8 mouse cellular contexts compared by ENCODE assay signal in the genomic region with DNA sequence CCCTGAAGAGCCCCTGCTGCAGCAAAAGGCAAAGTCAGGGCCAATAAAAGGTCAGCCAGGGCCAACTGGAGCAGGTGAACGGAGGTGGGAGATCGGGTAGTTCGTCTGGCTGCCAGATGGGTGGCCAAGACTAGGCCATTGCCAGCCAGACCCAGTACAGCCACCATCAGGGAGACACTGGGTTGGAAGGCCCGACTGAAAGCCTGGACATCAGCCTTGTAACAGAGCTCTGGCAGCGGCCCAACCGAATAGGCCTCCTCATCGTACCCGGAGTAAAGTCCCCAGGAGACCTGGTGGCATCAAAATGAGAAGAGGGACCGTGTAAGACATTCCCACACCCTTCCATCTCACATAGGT. TPM values are rescaled to one million over a fixed set of nuclear protein-coding genes. Genes with fewer than 3 reads are reported as not detected.
DNase-seq lines count a peak whose midpoint lies in the region; ATAC-seq and TF ChIP-seq lines count a peak whose summit lies in the region.

No protein-coding gene starts in this region.

- TF ChIP-seq POLR2A in myocyte (IDR thresholded peaks at IDR 0.05; ENCODE audit: insufficient read length, low read depth), result no peak

- TF ChIP-seq CTCF in lung, embryonic 14.5 days (IDR thresholded peaks at IDR 0.05; ENCODE audit: low read depth), result no peak
- no peak for TF ChIP-seq CTCF in hindbrain, postnatal 0 days (IDR thresholded peaks at IDR 0.05; ENCODE audit: low read depth)

- peaks cover 14% of the 10 kb centered on the region for H3K79me2 ChIP-seq in myocyte (ENCODE audit: control insufficient read depth, insufficient read depth)

- H3K4me2 ChIP-seq in lung, embryonic 14.5 days, result peak overlapping the region; percentile 71
- peak overlapping the region; percentile 84 for H3K4me2 ChIP-seq in embryonic facial prominence, embryonic 14.5 days (ENCODE audit: low read depth, low read length)
- H3K4me2 ChIP-seq in hindbrain, postnatal 0 days (ENCODE audit: low read depth, low read length), result peak overlapping the region; percentile 60
- peak overlapping the region; percentile 87 for H3K4me2 ChIP-seq in myocyte (ENCODE audit: low read depth)

- H3K4me1 ChIP-seq in lung, embryonic 14.5 days (ENCODE audit: insufficient read depth), result peaks cover 22% of the 10 kb centered on the region
- peaks cover 34% of the 10 kb centered on the region for H3K4me1 ChIP-seq in embryonic facial prominence, embryonic 14.5 days (ENCODE audit: control insufficient read depth, insufficient read depth, low read length)
- H3K4me1 ChIP-seq in hindbrain, postnatal 0 days (ENCODE audit: insufficient read depth, low read length), result peaks cover 25% of the 10 kb centered on the region

- DNase-seq in lung, embryonic 14.5 days, result no peak
- DNase-seq in lung, adult 18-20 months, result no peak
- DNase-seq in embryonic facial prominence, embryonic 14.5 days (ENCODE audit: low spot score), result no peak
- DNase-seq in hindbrain, postnatal 0 days (ENCODE audit: low spot score), result no peak
- no peak for DNase-seq in T-cell, adult 2 months (ENCODE audit: low spot score)
- DNase-seq in B cell, adult 2 months, result no peak
- DNase-seq in gastrocnemius, postnatal 25 days, result no peak

- H3K36me3 ChIP-seq in lung, embryonic 14.5 days (ENCODE audit: insufficient read depth), result no peaks in the 10 kb centered on the region
- no peaks in the 10 kb centered on the region for H3K36me3 ChIP-seq in embryonic facial prominence, embryonic 14.5 days (ENCODE audit: control insufficient read depth, insufficient read depth, low read length)
- H3K36me3 ChIP-seq in hindbrain, postnatal 0 days (ENCODE audit: insufficient read depth, low read length), result no peaks in the 10 kb centered on the region
- no peaks in the 10 kb centered on the region for H3K36me3 ChIP-seq in myocyte (ENCODE audit: control insufficient read depth, insufficient read depth)

- H3K4me3 ChIP-seq in lung, embryonic 14.5 days (ENCODE audit: low read depth, low read length), result peak overlapping the region; percentile 34
- H3K4me3 ChIP-seq in embryonic facial prominence, embryonic 14.5 days (ENCODE audit: low read depth, low read length), result peak overlapping the region; percentile 37; the same call in 1 of the 2 replicates
- peak overlapping the region; percentile 25 for H3K4me3 ChIP-seq in hindbrain, postnatal 0 days (ENCODE audit: low read length)
- H3K4me3 ChIP-seq in myocyte, result peak overlapping the region; percentile 99

- no peak for ATAC-seq in lung, embryonic 14.5 days (ENCODE audit: insufficient read depth)
- ATAC-seq in embryonic facial prominence, embryonic 14.5 days (ENCODE audit: low read depth), result no peak
- no peak for ATAC-seq in hindbrain, postnatal 0 days

- peak overlapping the region; percentile 39 for H3K9ac ChIP-seq in lung, embryonic 14.5 days
- peak overlapping the region; percentile 62; the same call in 1 of the 2 replicates for H3K9ac ChIP-seq in embryonic facial prominence, embryonic 14.5 days (ENCODE audit: low read depth, low read length)
- H3K9ac ChIP-seq in hindbrain, postnatal 0 days (replicated peaks; ENCODE audit: low read length), result peak overlapping the region; percentile 45

- no peak overlapping the region for H3K27ac ChIP-seq in lung, embryonic 14.5 days (ENCODE audit: low read depth)
- no peak overlapping the region for H3K27ac ChIP-seq in embryonic facial prominence, embryonic 14.5 days (replicated peaks; ENCODE audit: low read depth, low read length)
- peak overlapping the region; percentile 75 for H3K27ac ChIP-seq in hindbrain, postnatal 0 days

- WGBS in lung, embryonic 14.5 days, result 45% methylated on average over 9 of the region's 9 CpGs
- WGBS in embryonic facial prominence, embryonic 14.5 days, result 21% methylated on average over 5 of the region's 9 CpGs
- WGBS in hindbrain, postnatal 0 days, result 30% methylated on average over 9 of the region's 9 CpGs

- H3K9me3 ChIP-seq in lung, embryonic 14.5 days (ENCODE audit: low read depth, low read length), result no peaks in the 10 kb centered on the region
- H3K9me3 ChIP-seq in embryonic facial prominence, embryonic 14.5 days (ENCODE audit: control insufficient read depth, low read length), result no peaks in the 10 kb centered on the region
- no peaks in the 10 kb centered on the region for H3K9me3 ChIP-seq in hindbrain, postnatal 0 days (ENCODE audit: low read length)

- H3K27me3 ChIP-seq in lung, embryonic 14.5 days (ENCODE audit: insufficient read depth, low read length), result peaks cover 51% of the 10 kb centered on the region
- peaks cover 51% of the 10 kb centered on the region for H3K27me3 ChIP-seq in embryonic facial prominence, embryonic 14.5 days (replicated peaks; ENCODE audit: control insufficient read depth, insufficient read depth, low read length)
- H3K27me3 ChIP-seq in hindbrain, postnatal 0 days (ENCODE audit: insufficient read depth, low read length), result no peaks in the 10 kb centered on the region
- H3K27me3 ChIP-seq in myocyte (ENCODE audit: control insufficient read depth, insufficient read depth, insufficient read length), result no peaks in the 10 kb centered on the region

- no peak overlapping the region for H3ac ChIP-seq in myocyte (ENCODE audit: control insufficient read depth, insufficient read length)

TF ChIP-seq in myocyte, 11 proteins besides CTCF, POLR2A, EP300 and RAD21:
- TF ChIP-seq MYOD1 (IDR thresholded peaks at IDR 0.05; ENCODE audit: control insufficient read depth in 1 of 3, insufficient read length in 2 of 3, low read depth in 2 of 3), result no peak
- no peak for TF ChIP-seq USF1 (IDR thresholded peaks at IDR 0.05; ENCODE audit: low read depth)
- no peak for TF ChIP-seq TCF3 (IDR thresholded peaks at IDR 0.05; ENCODE audit: insufficient read length, low read depth)
- no peak for TF ChIP-seq CEBPB (IDR thresholded peaks at IDR 0.05; ENCODE audit: insufficient read depth, poor library complexity, severe bottlenecking)
- TF ChIP-seq REST (IDR thresholded peaks at IDR 0.05; ENCODE audit: insufficient read depth, insufficient read length), result no peak
- TF ChIP-seq E2F4 (IDR thresholded peaks at IDR 0.05; ENCODE audit: insufficient read depth), result no peak

RNA-seq across cellular contexts. Expression of a gene that starts 0.9 kb away (rescaled TPM):
- polyA plus RNA-seq in lung, embryonic 14.5 days (2014; fragmentation: Nextera tagmentation; extraction: Ambion mirVana), result 0.11 TPM in 1 of 2 replicates, not detected in the other
- 0.28 TPM in 1 of 2 replicates, not detected in the other for polyA plus RNA-seq in embryonic facial prominence, embryonic 14.5 days (2014; fragmentation: Nextera tagmentation; extraction: Ambion mirVana)
- 0.16 and 0.43 TPM in 2 replicates for total RNA-seq in hindbrain, postnatal 0 days (2014; rRNA removed)
- 0.88 and 1.0 TPM in 2 replicates for polyA plus RNA-seq in hindbrain, postnatal 0 days (2015; fragmentation: Nextera tagmentation; extraction: Ambion mirVana)
- polyA plus RNA-seq in myocyte (2012; fragmentation: generic; extraction: Trizol), result 0.56 TPM
- total RNA-seq in gastrocnemius, postnatal 25 days (2021), result not detected

RNA-seq across cellular contexts. Expression of a gene that starts 3.2 kb away (rescaled TPM):
- 15.9 and 18.0 TPM in 2 replicates for polyA plus RNA-seq in lung, embryonic 14.5 days (2014; fragmentation: Nextera tagmentation; extraction: Ambion mirVana)
- 17.7 and 20.9 TPM in 2 replicates for polyA plus RNA-seq in embryonic facial prominence, embryonic 14.5 days (2014; fragmentation: Nextera tagmentation; extraction: Ambion mirVana)
- total RNA-seq in hindbrain, postnatal 0 days (2014; rRNA removed), result 26.7 and 32.3 TPM in 2 replicates
- 8.8 TPM in 2 replicates for polyA plus RNA-seq in hindbrain, postnatal 0 days (2015; fragmentation: Nextera tagmentation; extraction: Ambion mirVana)
- polyA plus RNA-seq in myocyte (2012; fragmentation: generic; extraction: Trizol), result 53.6 TPM
- total RNA-seq in gastrocnemius, postnatal 25 days (2021), result 10 to 100 TPM; 18.4 to 24.0 TPM

RNA-seq across cellular contexts. Expression of a gene that starts 4.0 kb away (rescaled TPM):
- polyA plus RNA-seq in lung, embryonic 14.5 days (2014; fragmentation: Nextera tagmentation; extraction: Ambion mirVana), result 0.84 and 1.0 TPM in 2 replicates
- 1.6 and 1.9 TPM in 2 replicates for polyA plus RNA-seq in embryonic facial prominence, embryonic 14.5 days (2014; fragmentation: Nextera tagmentation; extraction: Ambion mirVana)
- 25.4 and 28.9 TPM in 2 replicates for total RNA-seq in hindbrain, postnatal 0 days (2014; rRNA removed)
- 5.8 and 6.5 TPM in 2 replicates for polyA plus RNA-seq in hindbrain, postnatal 0 days (2015; fragmentation: Nextera tagmentation; extraction: Ambion mirVana)
- polyA plus RNA-seq in myocyte (2012; fragmentation: generic; extraction: Trizol), result 1.3 TPM
- total RNA-seq in gastrocnemius, postnatal 25 days (2021), result 1 to 10 TPM in 1 of 2 experiments, under 1 TPM in 1; 0.99 to 2.2 TPM

RNA-seq across cellular contexts. Expression of a gene that starts 18.7 kb away (rescaled TPM):
- 2.7 and 4.1 TPM in 2 replicates for polyA plus RNA-seq in lung, embryonic 14.5 days (2014; fragmentation: Nextera tagmentation; extraction: Ambion mirVana)
- polyA plus RNA-seq in embryonic facial prominence, embryonic 14.5 days (2014; fragmentation: Nextera tagmentation; extraction: Ambion mirVana), result 6.6 and 8.4 TPM in 2 replicates
- 29.7 and 40.8 TPM in 2 replicates for total RNA-seq in hindbrain, postnatal 0 days (2014; rRNA removed)
- polyA plus RNA-seq in hindbrain, postnatal 0 days (2015; fragmentation: Nextera tagmentation; extraction: Ambion mirVana), result 57.7 and 62.8 TPM in 2 replicates
- 0.18 TPM for polyA plus RNA-seq in myocyte (2012; fragmentation: generic; extraction: Trizol)
- 1 to 10 TPM; 2.7 to 2.8 TPM for total RNA-seq in gastrocnemius, postnatal 25 days (2021)

RNA-seq across cellular contexts. Expression of a gene that starts 51.9 kb away (rescaled TPM):
- 17.4 and 18.9 TPM in 2 replicates for polyA plus RNA-seq in lung, embryonic 14.5 days (2014; fragmentation: Nextera tagmentation; extraction: Ambion mirVana)
- polyA plus RNA-seq in embryonic facial prominence, embryonic 14.5 days (2014; fragmentation: Nextera tagmentation; extraction: Ambion mirVana), result 14.8 and 15.5 TPM in 2 replicates
- 26.7 and 27.6 TPM in 2 replicates for total RNA-seq in hindbrain, postnatal 0 days (2014; rRNA removed)
- polyA plus RNA-seq in hindbrain, postnatal 0 days (2015; fragmentation: Nextera tagmentation; extraction: Ambion mirVana), result 20.1 and 22.2 TPM in 2 replicates
- polyA plus RNA-seq in myocyte (2012; fragmentation: generic; extraction: Trizol), result 13.7 TPM
- total RNA-seq in gastrocnemius, postnatal 25 days (2021), result 10 to 100 TPM; 17.8 to 18.9 TPM

Comparison
In these comparisons a context has a peak if more than half of its experiments do, and no peak if none do; other contexts are left out.
1. H3K4me3 ChIP-seq: peak in every context shown above with its lines; median percentile 99 in myocyte; 37 in embryonic facial prominence, embryonic 14.5 days; 34 in lung, embryonic 14.5 days; 25 in hindbrain, postnatal 0 days.